Mouse (Mus musculus) 416B (cell line): ENCODE measurements around the gene Dhx9.
"Not testable (repeated sequence)": the region's sequence is repeated elsewhere in the genome, so short reads cannot be mapped to it uniquely, and the experiment has no call there.

Experiments
- DNase-seq: peaks from one replicate; pipeline ENCODE4 v3.0.0; 2011; ENCODE audit warnings: low read depth

Gene Dhx9

GRCm38 (mm10) chr1:153416271-153416832 lies 71.1 kb downstream of the Dhx9 start:
- DNase-seq: not testable (repeated sequence)

- not testable (repeated sequence) for DNase-seq
These were observed 71.7 kb downstream of the Dhx9 start for GRCm38 (mm10) chr1:153415742-153416141.

- DNase-seq: no peak
These were observed 72.5 kb downstream of the Dhx9 start for GRCm38 (mm10) chr1:153414962-153415361.

GRCm38 (mm10) chr1:153414114-153414723 lies 73.2 kb downstream of the Dhx9 start:
- DNase-seq: peak; percentile 17

- not testable (repeated sequence) for DNase-seq
These were observed 74.0 kb downstream of the Dhx9 start for GRCm38 (mm10) chr1:153413397-153414020.

- not testable (repeated sequence) for DNase-seq
These were observed 74.6 kb downstream of the Dhx9 start for GRCm38 (mm10) chr1:153412663-153413396.

GRCm38 (mm10) chr1:153411723-153412122 lies 75.7 kb downstream of the Dhx9 start:
- DNase-seq: no peak

GRCm38 (mm10) chr1:153410915-153411314 lies 76.5 kb downstream of the Dhx9 start:
- DNase-seq: not testable (repeated sequence)

- not testable (repeated sequence) for DNase-seq
These were observed 79.2 kb downstream of the Dhx9 start for GRCm38 (mm10) chr1:153408296-153408695.

GRCm38 (mm10) chr1:153407641-153408040 lies 79.8 kb downstream of the Dhx9 start:
- DNase-seq: not testable (repeated sequence)
